Mouse (Mus musculus): Measurements from ENCODE around the gene Alkbh2. TPM values are rescaled to one million over a fixed set of nuclear protein-coding genes. Genes with fewer than 3 reads are reported as not detected.

Alkbh2 gene
- polyA plus RNA-seq, 1 experiment from 2014 or later: 12.6 TPM

DNA sequence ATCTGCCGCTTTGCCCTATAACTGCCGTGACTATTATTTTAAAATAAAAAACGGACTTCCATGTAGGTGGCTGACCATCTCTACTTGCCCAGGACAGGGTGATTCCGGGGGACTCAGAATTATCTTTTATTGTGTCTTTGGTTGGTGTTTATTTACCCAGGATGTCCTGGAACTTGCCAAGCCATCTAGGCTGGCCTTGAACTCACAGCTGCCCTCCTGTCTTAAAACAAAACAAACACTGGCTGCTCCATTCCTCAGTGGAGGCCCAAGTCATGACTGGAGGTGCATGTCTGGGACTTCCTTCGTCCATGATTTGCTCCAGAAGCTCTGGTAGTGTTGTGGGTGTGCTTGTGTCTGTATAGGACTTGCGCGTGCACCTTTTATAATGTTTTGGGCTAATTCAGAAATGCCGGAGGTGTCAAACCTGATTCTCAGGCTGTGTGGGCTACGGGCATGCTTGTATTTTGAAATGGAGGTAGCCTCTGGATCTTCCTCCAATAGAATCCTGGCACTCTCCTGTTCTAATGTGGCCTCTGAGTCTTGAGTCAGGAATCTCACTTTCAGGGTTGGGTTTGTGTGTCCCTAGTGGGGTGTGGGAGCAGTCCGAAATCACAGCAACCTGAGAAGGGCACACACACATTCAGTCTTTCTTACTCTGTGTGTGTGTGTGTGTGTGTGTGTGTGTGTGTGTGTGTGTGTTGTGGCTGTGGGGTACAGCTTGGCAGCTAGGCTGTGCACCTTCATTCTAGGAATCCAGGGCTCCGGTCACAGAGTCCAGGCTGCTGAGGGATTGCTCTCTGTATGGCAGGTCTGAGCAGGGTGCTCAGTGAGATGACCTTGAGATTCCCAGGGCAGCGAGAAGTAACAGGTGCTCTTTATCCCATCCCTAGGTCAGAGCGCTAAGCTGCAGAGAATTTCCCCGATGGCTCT lies 19.3 kb upstream of the Alkbh2 start:
- WGBS: 92% methylated on average over 14 of the region's 14 CpGs
- Histone ChIP-seq H3K27me3 (ENCODE audit: control insufficient read depth, insufficient read depth, low read length) (no peaks in the 10 kb centered on the region), H3K27ac (ENCODE audit: low read depth, low read length) (no peak overlapping the region), H3K4me3 (ENCODE audit: low read depth, low read length) (no peak overlapping the region), H3K9me3 (ENCODE audit: control insufficient read depth, low read length) (no peaks in the 10 kb centered on the region), H3K4me2 (ENCODE audit: low read depth, low read length, severe bottlenecking) (no peak overlapping the region), H3K36me3 (ENCODE audit: control insufficient read depth, insufficient read depth, low read length) (no peaks in the 10 kb centered on the region), H3K9ac (ENCODE audit: low read length) (no peak overlapping the region), H3K4me1 (replicated peaks; ENCODE audit: control insufficient read depth, insufficient read depth, low read length) (no peaks in the 10 kb centered on the region)
- DNase-seq (ENCODE audit: low spot score) (no peak), ATAC-seq (replicated peaks; ENCODE audit: low FRiP score) (no peak)

- Histone ChIP-seq H3K9me3 (ENCODE audit: control insufficient read depth, low read length) (no peaks in the 10 kb centered on the region), H3K4me2 (ENCODE audit: low read depth, low read length, severe bottlenecking) (no peak within 1 kb of the TSS), H3K9ac (ENCODE audit: low read length) (no peak within 1 kb of the TSS), H3K4me3 (ENCODE audit: low read depth, low read length) (no peak within 1 kb of the TSS), H3K27me3 (ENCODE audit: control insufficient read depth, insufficient read depth, low read length) (no peaks in the 10 kb centered on the region), H3K4me1 (replicated peaks; ENCODE audit: control insufficient read depth, insufficient read depth, low read length) (no peaks in the 10 kb centered on the region), H3K36me3 (ENCODE audit: control insufficient read depth, insufficient read depth, low read length) (no peaks in the 10 kb centered on the region), H3K27ac (ENCODE audit: low read depth, low read length) (no peak within 1 kb of the TSS)
- DNase-seq (ENCODE audit: low spot score) (no peak), ATAC-seq (replicated peaks; ENCODE audit: low FRiP score) (no peak)
- 59% methylated on average over 19 of the region's 19 CpGs for WGBS
Measured at GRCm38 (mm10) chr5:114146028-114146888, 18.2 kb upstream of the Alkbh2 start, which contains the start of gene Acacb. Gene Acacb, plus strand, starts transcription at chr5:114146535.

- Histone ChIP-seq H3K4me1 (replicated peaks; ENCODE audit: control insufficient read depth, insufficient read depth, low read length) (no peaks in the 10 kb centered on the region; the same call in 1 of the 2 replicates), H3K36me3 (ENCODE audit: control insufficient read depth, insufficient read depth, low read length) (no peaks in the 10 kb centered on the region), H3K4me3 (ENCODE audit: low read depth, low read length) (no peak overlapping the region), H3K9me3 (ENCODE audit: control insufficient read depth, low read length) (no peaks in the 10 kb centered on the region), H3K27ac (ENCODE audit: low read depth, low read length) (no peak overlapping the region), H3K4me2 (ENCODE audit: low read depth, low read length, severe bottlenecking) (no peak overlapping the region), H3K27me3 (ENCODE audit: control insufficient read depth, insufficient read depth, low read length) (no peaks in the 10 kb centered on the region), H3K9ac (ENCODE audit: low read length) (peak overlapping the region; percentile 8; the same call in 1 of the 2 replicates)
- ATAC-seq (replicated peaks; ENCODE audit: low FRiP score) (0 out of 2 replicates have a peak, but pooled peaks have one; percentile 42), DNase-seq (ENCODE audit: low spot score) (peak; percentile 58)
- 52% methylated on average over 9 of the region's 9 CpGs for WGBS
Measured at GRCm38 (mm10) chr5:114139175-114139574, 11.2 kb upstream of the Alkbh2 start.

DNA sequence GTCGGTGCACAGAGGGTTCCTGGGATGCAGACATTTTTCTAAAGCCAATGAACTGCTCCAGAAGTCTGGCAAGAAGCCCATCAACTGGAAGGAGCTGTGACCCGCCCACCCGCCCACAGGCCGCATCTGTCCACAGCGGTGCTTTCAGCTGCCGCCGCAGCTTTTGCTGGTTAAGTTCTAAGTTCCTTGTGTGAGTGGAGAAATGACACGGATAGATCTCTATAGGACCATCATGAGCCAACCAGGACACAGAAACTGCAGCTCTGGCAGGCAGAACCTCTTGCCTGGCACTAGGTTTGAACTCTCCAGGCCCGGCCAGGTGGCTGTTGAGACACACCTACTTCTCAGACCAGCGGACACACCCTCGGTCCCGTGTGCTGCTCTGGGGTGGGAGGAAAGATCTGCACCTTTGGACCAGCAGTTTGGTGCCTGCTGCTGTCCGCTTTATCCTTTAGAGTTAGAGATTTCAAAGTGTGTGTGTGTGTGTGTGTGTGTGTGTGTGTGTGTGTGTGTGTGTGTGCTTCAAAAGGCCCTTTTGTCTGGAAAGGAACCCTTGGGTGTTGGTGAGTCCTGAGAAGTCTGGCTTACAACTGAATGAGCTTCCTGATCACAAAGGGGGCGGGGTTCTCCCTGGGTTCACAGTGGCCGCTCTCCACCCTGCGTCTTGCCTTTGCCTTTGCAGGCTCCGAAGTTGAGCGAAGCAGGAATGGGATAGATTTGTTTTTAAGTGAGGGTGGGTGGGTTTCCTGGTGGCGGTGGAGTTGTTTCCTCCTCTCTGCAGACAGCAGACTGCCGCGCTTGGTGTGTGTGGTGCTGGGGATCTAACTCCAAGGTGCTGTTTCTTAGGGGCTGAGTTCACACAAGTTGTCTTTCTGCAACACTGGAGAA lies 10.5 kb upstream of the Alkbh2 start:
- Histone ChIP-seq H3K9ac (ENCODE audit: low read length) (peak overlapping the region; percentile 8; the same call in 1 of the 2 replicates), H3K27me3 (ENCODE audit: control insufficient read depth, insufficient read depth, low read length) (no peaks in the 10 kb centered on the region), H3K9me3 (ENCODE audit: control insufficient read depth, low read length) (no peaks in the 10 kb centered on the region), H3K4me2 (ENCODE audit: low read depth, low read length, severe bottlenecking) (no peak overlapping the region), H3K36me3 (ENCODE audit: control insufficient read depth, insufficient read depth, low read length) (no peaks in the 10 kb centered on the region), H3K4me3 (ENCODE audit: low read depth, low read length) (no peak overlapping the region), H3K4me1 (replicated peaks; ENCODE audit: control insufficient read depth, insufficient read depth, low read length) (no peaks in the 10 kb centered on the region; the same call in 1 of the 2 replicates), H3K27ac (ENCODE audit: low read depth, low read length) (no peak overlapping the region)
- no peak for DNase-seq (ENCODE audit: low spot score)
- 83% methylated on average over 21 of the region's 21 CpGs for WGBS
- ATAC-seq (replicated peaks; ENCODE audit: low FRiP score): no peak

GRCm38 (mm10) chr5:114137481-114138276 lies 9.7 kb upstream of the Alkbh2 start:
- no peak overlapping the region for H3K27ac ChIP-seq (ENCODE audit: low read depth, low read length)
- H3K4me2 ChIP-seq (ENCODE audit: low read depth, low read length, severe bottlenecking): no peak overlapping the region
- H3K4me3 ChIP-seq (ENCODE audit: low read depth, low read length): no peak overlapping the region
- no peak overlapping the region for H3K9ac ChIP-seq (ENCODE audit: low read length)
- H3K27me3 ChIP-seq (ENCODE audit: control insufficient read depth, insufficient read depth, low read length): no peaks in the 10 kb centered on the region
- ATAC-seq (replicated peaks; ENCODE audit: low FRiP score) (no peak), DNase-seq (ENCODE audit: low spot score) (no peak)
- no peaks in the 10 kb centered on the region for H3K36me3 ChIP-seq (ENCODE audit: control insufficient read depth, insufficient read depth, low read length)
- 91% methylated on average over 15 of the region's 15 CpGs for WGBS
- H3K9me3 ChIP-seq (ENCODE audit: control insufficient read depth, low read length): no peaks in the 10 kb centered on the region
- H3K4me1 ChIP-seq (replicated peaks; ENCODE audit: control insufficient read depth, insufficient read depth, low read length): peaks cover under 1% of the 10 kb centered on the region; the same call in 1 of the 2 replicates

DNA sequence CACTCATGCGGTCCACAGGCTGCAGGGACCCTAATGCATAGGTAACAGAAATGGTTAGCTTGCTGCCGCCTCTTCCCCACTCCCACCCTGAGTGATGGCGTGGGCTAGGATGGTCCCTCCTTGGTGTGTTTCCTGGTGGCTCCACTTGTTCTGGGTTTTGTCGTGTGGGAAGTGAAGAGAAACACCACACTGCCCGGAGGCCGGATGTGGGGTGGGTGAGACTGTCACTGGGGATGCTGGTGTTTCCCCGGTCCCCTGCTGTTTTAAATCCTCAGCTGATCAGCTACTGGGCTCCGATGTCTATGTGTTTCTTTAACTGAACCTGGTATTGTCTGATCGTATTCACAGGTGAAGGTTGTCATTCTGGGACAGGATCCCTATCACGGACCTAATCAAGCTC lies 7.5 kb upstream of the Alkbh2 start:
- no peak overlapping the region for H3K4me3 ChIP-seq (ENCODE audit: low read depth, low read length)
- no peaks in the 10 kb centered on the region for H3K27me3 ChIP-seq (ENCODE audit: control insufficient read depth, insufficient read depth, low read length)
- H3K9ac ChIP-seq (ENCODE audit: low read length): no peak overlapping the region
- 93% methylated on average over 10 of the region's 10 CpGs for WGBS
- ATAC-seq (replicated peaks; ENCODE audit: low FRiP score): no peak
- H3K9me3 ChIP-seq (ENCODE audit: control insufficient read depth, low read length): no peaks in the 10 kb centered on the region
- H3K27ac ChIP-seq (ENCODE audit: low read depth, low read length): no peak overlapping the region
- H3K4me1 ChIP-seq (replicated peaks; ENCODE audit: control insufficient read depth, insufficient read depth, low read length): peaks cover 4% of the 10 kb centered on the region; the same call in 1 of the 2 replicates
- no peaks in the 10 kb centered on the region for H3K36me3 ChIP-seq (ENCODE audit: control insufficient read depth, insufficient read depth, low read length)
- no peak for DNase-seq (ENCODE audit: low spot score)
- no peak overlapping the region for H3K4me2 ChIP-seq (ENCODE audit: low read depth, low read length, severe bottlenecking)

DNA sequence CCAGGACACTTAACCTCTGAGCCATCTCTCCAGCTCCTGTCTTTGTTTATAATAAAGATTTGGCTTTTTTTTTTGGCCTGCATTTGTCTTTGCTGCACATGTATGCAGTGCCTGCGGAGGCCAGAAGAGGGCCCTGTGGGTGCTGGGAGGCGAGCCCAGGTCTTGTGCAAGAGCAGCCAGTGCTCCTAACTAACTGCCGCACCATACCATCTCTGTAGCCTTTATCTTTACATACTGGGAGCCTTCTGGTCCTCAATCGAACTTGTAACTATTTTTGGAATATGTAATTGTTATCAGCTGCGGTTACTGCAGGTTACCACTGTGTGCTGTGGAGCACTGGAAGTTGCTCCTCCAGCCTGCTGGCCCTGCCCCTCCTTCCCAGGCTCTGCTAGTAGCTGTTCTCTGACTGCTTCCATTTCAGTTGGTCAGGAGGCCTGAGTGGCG lies 6.1 kb upstream of the Alkbh2 start:
- H3K4me1 ChIP-seq (replicated peaks; ENCODE audit: control insufficient read depth, insufficient read depth, low read length): peaks cover 4% of the 10 kb centered on the region; the same call in 1 of the 2 replicates
- no peaks in the 10 kb centered on the region for H3K9me3 ChIP-seq (ENCODE audit: control insufficient read depth, low read length)
- H3K4me3 ChIP-seq (ENCODE audit: low read depth, low read length): no peak overlapping the region
- no peak overlapping the region for H3K4me2 ChIP-seq (ENCODE audit: low read depth, low read length, severe bottlenecking)
- H3K27ac ChIP-seq (ENCODE audit: low read depth, low read length): no peak overlapping the region
- no peak for ATAC-seq (replicated peaks; ENCODE audit: low FRiP score)
- peak; percentile 64 for DNase-seq (ENCODE audit: low spot score)
- no peak overlapping the region for H3K9ac ChIP-seq (ENCODE audit: low read length)
- no peaks in the 10 kb centered on the region for H3K36me3 ChIP-seq (ENCODE audit: control insufficient read depth, insufficient read depth, low read length)
- whole genome bisulfite sequencing: 67% methylated on average over 6 of the region's 6 CpGs
- no peaks in the 10 kb centered on the region for H3K27me3 ChIP-seq (ENCODE audit: control insufficient read depth, insufficient read depth, low read length)
